20 mouse cellular contexts compared by ENCODE assay signal in genomic region chr3:36499418-36499817, GRCm38 (mm10). TPM values are rescaled to one million over a fixed set of nuclear protein-coding genes. Genes with fewer than 3 reads are reported as not detected.
"Had no signal": no experiment of that assay in that cellular context is flagged by ENCODE, and none has a peak within 500 bp of the region (broad histone marks: within the 10 kb centered on the region; RNA-seq: fewer than 3 reads in every experiment).

No protein-coding gene starts in this region.

- DNase-seq: retina, postnatal 1 day; right cerebral cortex, adult 18-20 months; right cerebral cortex, postnatal 14 days; right cerebral cortex, postnatal 25 days; right cerebral cortex, postnatal 4 days; spleen, adult 18-20 months; thymus, adult 18-20 months; thymus, adult 2 months; thymus, postnatal 14 days; thymus, postnatal 25 days; thymus, postnatal 36 days; thymus, postnatal 4 days had no signal

- H3K36me3 ChIP-seq: neural tube, embryonic 12.5 days; neural tube, embryonic 13.5 days; neural tube, embryonic 15.5 days; stomach, embryonic 15.5 days had no signal

- H3K9ac ChIP-seq: neural tube, embryonic 12.5 days; neural tube, embryonic 13.5 days; neural tube, embryonic 15.5 days; stomach, embryonic 15.5 days had no signal

- H3K4me1 ChIP-seq: neural tube, embryonic 12.5 days; stomach, embryonic 15.5 days had no signal

- H3K27ac ChIP-seq: neural tube, embryonic 12.5 days; neural tube, embryonic 13.5 days; neural tube, embryonic 15.5 days; stomach, embryonic 15.5 days; stomach, postnatal 0 days had no signal

- H3K4me3 ChIP-seq: neural tube, embryonic 12.5 days; neural tube, embryonic 13.5 days; neural tube, embryonic 15.5 days; stomach, embryonic 15.5 days had no signal

- H3K27me3 ChIP-seq: neural tube, embryonic 12.5 days; neural tube, embryonic 15.5 days; stomach, embryonic 15.5 days had no signal

RNA-seq across cellular contexts. Expression of gene Gm11549, which starts 22.2 kb away (rescaled TPM):
- total RNA-seq: neutrophil, adult 5-6 weeks had no signal

RNA-seq across cellular contexts. Expression of gene 1810062G17Rik, which starts 23.7 kb away (rescaled TPM):
- polyA plus RNA-seq: neural tube, embryonic 11.5 days; neural tube, embryonic 14.5 days had no signal
